Mouse (Mus musculus): ENCODE results near the gene Psmd5. TPM values are rescaled to one million over a fixed set of nuclear protein-coding genes. Genes with fewer than 3 reads are reported as not detected.
"Not testable (repeated sequence)": the region's sequence is repeated elsewhere in the genome, so short reads cannot be mapped to it uniquely, and the experiment has no call there.

Gene Psmd5
- polyA plus RNA-seq, 1 experiment from 2014 or later: 94.9 TPM

DNA sequence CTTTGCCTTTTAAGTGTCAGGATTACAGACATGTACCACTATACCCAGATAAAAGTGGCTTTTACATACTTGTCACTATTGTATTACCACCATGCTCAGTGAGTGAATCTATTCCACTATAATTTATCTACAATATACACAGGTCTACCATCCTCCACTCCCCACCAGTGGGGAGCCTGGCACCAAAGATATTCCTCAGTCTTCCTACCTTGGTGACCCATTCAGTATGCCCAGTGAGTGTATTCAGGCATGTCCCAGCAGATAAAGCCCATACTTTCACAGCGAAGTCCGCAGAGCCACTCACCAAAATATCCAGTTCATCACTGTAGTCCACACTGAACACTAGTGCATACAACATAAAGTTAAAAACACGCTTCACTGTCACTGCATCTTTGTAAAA lies 64.0 kb downstream of the Psmd5 start:
- H3K9ac ChIP-seq: no peak overlapping the region
- H3K4me1 ChIP-seq: no peaks in the 10 kb centered on the region
- 95% methylated on average over 3 of the region's 3 CpGs for WGBS
- no peak overlapping the region for H3K27ac ChIP-seq
- no peaks in the 10 kb centered on the region for H3K27me3 ChIP-seq (replicated peaks)
- no peak for ATAC-seq (ENCODE audit: low FRiP score, low read depth)
- H3K4me3 ChIP-seq: no peak overlapping the region
- peaks cover 56% of the 10 kb centered on the region for H3K36me3 ChIP-seq
- no peaks in the 10 kb centered on the region for H3K9me3 ChIP-seq
- no peak overlapping the region for H3K4me2 ChIP-seq (replicated peaks)

DNA sequence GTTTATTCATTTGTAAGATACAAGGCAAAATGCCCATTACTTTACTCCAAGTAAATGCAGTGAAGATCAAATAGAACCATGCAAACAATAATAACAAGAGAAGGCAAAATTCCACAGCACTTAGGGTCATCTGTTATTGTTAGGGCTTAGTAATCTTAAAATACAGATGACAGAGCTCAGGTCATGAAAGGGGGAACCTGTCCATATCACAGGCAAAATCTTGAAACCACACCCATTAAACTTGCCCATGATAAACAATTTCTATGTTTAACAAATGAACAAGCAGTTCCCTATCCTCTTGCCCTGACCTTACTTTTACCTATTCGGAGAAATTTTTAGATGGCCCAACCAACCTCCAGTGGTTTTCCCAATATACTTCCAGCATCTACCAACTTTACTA lies 65.2 kb downstream of the Psmd5 start:
- ATAC-seq (ENCODE audit: low FRiP score, low read depth): no peak
- H3K27ac ChIP-seq: no peak overlapping the region
- no peak overlapping the region for H3K9ac ChIP-seq
- H3K4me1 ChIP-seq: no peaks in the 10 kb centered on the region
- no peaks in the 10 kb centered on the region for H3K9me3 ChIP-seq
- H3K4me3 ChIP-seq: no peak overlapping the region
- peaks cover 47% of the 10 kb centered on the region for H3K36me3 ChIP-seq
- H3K4me2 ChIP-seq (replicated peaks): no peak overlapping the region
- 100% methylated on average over 1 of the region's 1 CpGs for WGBS
- H3K27me3 ChIP-seq (replicated peaks): no peaks in the 10 kb centered on the region

DNA sequence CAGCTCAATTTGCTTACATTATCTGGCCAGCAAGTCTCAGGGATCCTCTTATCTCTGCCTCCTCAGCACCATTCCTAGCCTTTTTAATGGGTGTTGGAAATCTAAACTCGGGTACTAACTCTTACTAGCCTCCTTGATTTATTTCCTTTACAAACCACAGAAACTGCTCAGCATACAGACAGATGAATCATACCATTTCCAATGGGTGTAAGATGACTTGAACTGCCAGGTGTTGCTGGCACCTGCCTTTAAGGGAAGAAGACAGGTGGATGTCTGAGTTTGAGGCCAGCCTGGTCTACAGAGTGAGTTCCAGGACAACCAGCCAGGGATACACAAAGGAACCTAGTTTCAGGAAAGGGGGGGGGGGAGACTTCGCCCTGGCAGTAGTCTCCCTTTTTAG lies 66.7 kb downstream of the Psmd5 start:
- H3K27ac ChIP-seq: no peak overlapping the region
- H3K27me3 ChIP-seq (replicated peaks): no peaks in the 10 kb centered on the region
- ATAC-seq (ENCODE audit: low FRiP score, low read depth): no peak
- no peak overlapping the region for H3K9ac ChIP-seq
- peaks cover 33% of the 10 kb centered on the region for H3K36me3 ChIP-seq
- no peak overlapping the region for H3K4me3 ChIP-seq
- peaks cover 5% of the 10 kb centered on the region for H3K4me1 ChIP-seq
- H3K4me2 ChIP-seq (replicated peaks): no peak overlapping the region
- H3K9me3 ChIP-seq: no peaks in the 10 kb centered on the region
- 89% methylated on average over 2 of the region's 2 CpGs for WGBS

DNA sequence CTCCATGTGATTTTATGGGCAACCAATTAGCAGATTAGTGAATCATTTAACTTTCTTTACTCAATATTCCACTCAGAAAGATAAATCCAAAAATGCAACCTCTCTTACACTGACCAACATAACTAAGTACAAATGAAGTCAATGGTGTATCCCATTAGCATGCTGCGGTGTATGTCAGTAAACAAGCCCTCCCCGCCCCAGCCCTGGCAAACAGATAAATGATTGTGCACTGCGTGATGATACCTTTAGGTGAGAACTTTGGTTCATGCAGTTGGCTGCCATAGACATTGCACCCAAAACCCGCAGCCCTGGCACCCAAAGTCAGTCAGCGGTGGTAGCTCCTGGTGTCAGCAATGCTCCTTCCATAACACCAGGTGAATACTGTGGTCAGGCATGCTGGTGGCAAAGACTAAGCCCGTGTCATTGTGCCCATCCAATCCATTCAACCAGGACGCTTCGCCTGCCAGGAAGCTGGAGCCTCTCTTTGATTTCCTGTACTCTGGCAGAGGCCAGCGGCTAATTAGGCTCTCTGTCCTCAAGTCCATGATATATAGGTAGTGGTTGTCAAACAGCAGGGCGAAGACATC lies 69.3 kb downstream of the Psmd5 start:
- Histone ChIP-seq H3K4me2 (replicated peaks) (no peak overlapping the region), H3K27ac (no peak overlapping the region), H3K27me3 (replicated peaks) (no peaks in the 10 kb centered on the region), H3K36me3 (peaks cover 19% of the 10 kb centered on the region), H3K4me3 (no peak overlapping the region), H3K9me3 (no peaks in the 10 kb centered on the region), H3K9ac (no peak overlapping the region), H3K4me1 (peaks cover 5% of the 10 kb centered on the region)
- ATAC-seq (ENCODE audit: low FRiP score, low read depth): no peak
- WGBS: 91% methylated on average over 10 of the region's 10 CpGs

DNA sequence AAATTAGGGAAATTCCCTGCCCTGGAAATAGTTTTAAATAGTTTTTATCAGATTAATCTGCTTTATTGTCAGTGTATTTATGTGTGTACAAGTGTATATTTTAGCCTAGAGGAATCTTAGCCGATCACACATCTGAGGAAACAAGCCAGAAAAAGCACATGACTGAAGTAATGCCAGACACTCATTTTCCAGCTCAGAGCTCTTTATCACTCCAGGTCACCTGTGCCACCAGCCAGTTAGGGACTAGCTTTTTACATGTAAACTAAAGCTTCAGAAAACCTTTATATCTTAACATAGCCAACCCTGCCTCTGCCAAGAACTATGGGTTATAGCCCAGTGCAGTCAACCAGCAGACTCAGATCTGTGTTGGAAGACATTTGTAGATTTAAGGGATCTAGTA lies 70.0 kb downstream of the Psmd5 start:
- ATAC-seq (ENCODE audit: low FRiP score, low read depth): no peak

DNA sequence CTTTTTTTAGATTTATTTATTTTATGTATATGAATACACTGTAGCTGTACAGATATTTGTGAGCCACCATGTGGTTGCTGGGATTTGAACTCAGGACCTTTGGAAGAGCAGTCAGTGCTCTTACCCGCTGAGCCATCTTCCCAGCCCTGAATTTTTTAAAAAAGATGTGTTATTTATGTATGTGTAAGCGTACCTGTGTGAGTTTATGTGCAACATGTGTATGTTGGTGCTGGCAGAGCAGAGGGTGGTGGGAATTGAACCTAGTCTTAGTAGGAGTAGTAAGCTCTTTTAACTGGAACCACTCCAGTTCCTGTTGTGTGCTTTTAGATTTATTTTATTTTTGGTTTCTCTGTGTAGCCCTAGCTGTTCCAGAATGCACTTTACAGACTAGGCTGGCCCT lies 70.6 kb downstream of the Psmd5 start:
- Histone ChIP-seq H3K27me3 (replicated peaks) (no peaks in the 10 kb centered on the region), H3K4me2 (replicated peaks) (peak overlapping the region; percentile 46; the same call in 1 of the 2 replicates), H3K9me3 (no peaks in the 10 kb centered on the region), H3K4me3 (no peak overlapping the region), H3K36me3 (peaks cover 17% of the 10 kb centered on the region), H3K9ac (no peak overlapping the region), H3K4me1 (peaks cover 11% of the 10 kb centered on the region), H3K27ac (no peak overlapping the region)
- WGBS: 98% methylated on average over 2 of the region's 2 CpGs
- no peak for ATAC-seq (ENCODE audit: low FRiP score, low read depth)

More for the DNA sequence above, 70.0 kb downstream of the Psmd5 start:
- Histone ChIP-seq H3K4me3 (no peak overlapping the region), H3K9me3 (no peaks in the 10 kb centered on the region), H3K4me1 (peaks cover 8% of the 10 kb centered on the region), H3K4me2 (replicated peaks) (no peak overlapping the region), H3K27me3 (replicated peaks) (no peaks in the 10 kb centered on the region), H3K9ac (no peak overlapping the region), H3K36me3 (peaks cover 19% of the 10 kb centered on the region), H3K27ac (no peak overlapping the region)
- WGBS: 92% methylated on average over 1 of the region's 1 CpGs

DNA sequence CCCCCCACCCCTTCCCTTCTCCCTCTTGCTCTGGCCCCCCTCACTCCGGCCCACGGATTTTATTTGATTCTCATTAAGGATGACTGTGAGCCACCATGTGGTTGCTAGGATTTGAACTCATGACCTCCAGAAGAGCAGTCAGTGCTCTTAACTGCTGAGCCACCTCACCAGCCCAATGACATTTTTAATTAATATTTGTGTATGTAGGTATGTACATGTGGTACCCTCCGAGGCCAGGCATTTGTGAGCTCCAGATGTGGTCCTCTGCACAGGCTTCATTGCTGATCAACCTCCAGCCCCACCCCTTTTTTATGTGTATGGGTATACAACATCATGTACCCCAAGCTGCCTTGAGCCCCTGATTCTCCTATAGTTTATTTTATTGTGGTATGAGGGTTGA lies 71.0 kb downstream of the Psmd5 start:
- Histone ChIP-seq H3K4me2 (replicated peaks) (peak overlapping the region; percentile 46), H3K27ac (no peak overlapping the region), H3K9ac (no peak overlapping the region), H3K36me3 (peaks cover 12% of the 10 kb centered on the region), H3K27me3 (replicated peaks) (no peaks in the 10 kb centered on the region), H3K9me3 (no peaks in the 10 kb centered on the region), H3K4me1 (peaks cover 15% of the 10 kb centered on the region), H3K4me3 (no peak overlapping the region)
- ATAC-seq (ENCODE audit: low FRiP score, low read depth): no peak
- 69% methylated on average over 3 of the region's 3 CpGs for WGBS

DNA sequence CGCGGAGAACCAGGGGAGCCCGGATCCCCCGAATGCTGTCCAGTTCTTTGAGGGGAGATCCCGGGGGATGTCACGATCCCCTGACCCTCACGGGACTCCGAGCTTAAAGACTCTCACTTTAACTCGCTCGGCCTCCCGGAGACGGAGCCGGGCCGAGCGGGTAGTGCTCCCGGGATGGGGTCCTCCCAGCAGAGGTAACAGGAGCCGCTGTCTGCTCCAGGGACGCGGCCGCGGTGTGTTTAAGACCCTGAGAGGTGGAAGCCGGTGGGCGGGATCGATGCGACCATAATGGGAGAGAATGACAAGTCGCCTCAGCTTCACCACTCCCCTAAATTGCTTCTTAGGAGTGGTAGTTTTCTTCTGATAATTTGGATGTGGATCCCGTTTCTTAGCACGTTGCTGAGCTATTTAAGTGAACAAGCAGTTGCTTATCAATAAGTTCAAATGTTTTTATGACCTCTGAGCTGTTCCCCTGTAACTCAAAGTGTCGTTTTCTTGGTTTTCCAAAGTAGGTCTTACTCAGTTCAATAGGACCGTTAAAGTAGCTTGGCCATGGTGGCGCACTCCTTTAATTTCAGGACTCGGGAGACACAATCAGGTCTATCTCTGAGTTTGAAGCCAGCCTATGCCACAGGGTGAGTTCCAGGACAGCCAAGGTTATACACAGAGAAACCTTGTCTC lies 72.1 kb downstream of the Psmd5 start:
- not testable (repeated sequence) for H3K27me3 ChIP-seq (replicated peaks); H3K9me3 ChIP-seq; H3K36me3 ChIP-seq
- WGBS: under 1% methylated on average over 31 of the region's 32 CpGs
- peak overlapping the region; percentile 63 for H3K4me3 ChIP-seq
- peak; percentile 67 for ATAC-seq (ENCODE audit: low FRiP score, low read depth)
- peaks cover 15% of the 10 kb centered on the region for H3K4me1 ChIP-seq
- H3K9ac ChIP-seq: peak overlapping the region; percentile 72
- H3K27ac ChIP-seq: peak overlapping the region; percentile 83
- H3K4me2 ChIP-seq (replicated peaks): peak overlapping the region; percentile 79

DNA sequence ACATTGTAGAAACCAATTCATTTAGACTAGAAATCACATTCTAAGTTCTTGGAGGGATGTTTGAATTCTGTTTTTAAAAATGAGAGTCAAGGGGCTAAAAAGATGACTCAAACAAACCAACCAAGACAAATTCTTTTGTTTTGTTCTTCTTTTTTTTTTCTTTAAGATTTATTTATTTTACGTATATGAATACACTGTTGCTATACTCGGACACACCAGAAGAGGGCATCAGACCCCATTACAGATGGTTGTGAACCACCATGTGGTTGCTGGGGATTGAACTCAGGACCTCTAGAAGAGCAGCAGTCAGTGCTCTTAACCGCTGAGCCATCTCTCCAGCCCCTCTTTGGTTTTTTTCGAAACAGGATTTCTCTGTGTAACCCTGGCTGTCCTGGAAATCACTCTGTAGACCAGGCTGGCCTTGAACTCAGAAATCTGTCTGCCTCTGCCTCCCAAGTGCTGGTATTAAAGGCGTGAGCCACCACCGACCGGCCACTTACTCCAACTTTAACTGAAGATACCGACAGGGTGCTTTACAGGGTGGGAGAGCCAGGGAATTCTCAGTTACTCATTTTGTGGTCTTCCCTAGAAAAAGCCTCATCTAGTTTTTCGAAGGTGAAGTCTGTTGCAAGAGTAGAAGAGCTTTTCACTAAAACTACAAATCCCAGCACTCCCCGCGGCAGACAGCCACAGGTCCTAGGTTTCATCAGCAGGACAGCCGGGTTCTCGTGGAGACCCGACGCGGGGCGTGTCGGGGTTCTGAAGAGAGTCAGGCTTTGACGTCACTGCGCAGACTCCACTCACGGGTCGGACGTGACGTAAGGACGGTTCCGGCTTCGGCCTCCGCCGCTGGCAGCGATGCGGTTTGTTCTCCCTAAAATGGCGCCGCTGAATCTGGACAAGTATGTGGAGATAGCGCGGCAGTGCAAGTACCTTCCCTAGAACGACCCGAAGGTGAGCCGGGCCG lies 73.0 kb downstream of the Psmd5 start:
- H3K36me3 ChIP-seq: peaks cover under 1% of the 10 kb centered on the region; the same call in 1 of the 2 replicates
- peak overlapping the region; percentile 40 for H3K4me2 ChIP-seq (replicated peaks)
- H3K4me1 ChIP-seq: peaks cover 15% of the 10 kb centered on the region
- peak; percentile 96 for ATAC-seq (ENCODE audit: low FRiP score, low read depth)
- no peaks in the 10 kb centered on the region for H3K27me3 ChIP-seq (replicated peaks)
- H3K4me3 ChIP-seq: peak overlapping the region; percentile 63
- H3K9ac ChIP-seq: peak overlapping the region; percentile 72
- no peaks in the 10 kb centered on the region for H3K9me3 ChIP-seq
- WGBS: 5% methylated on average over 39 of the region's 39 CpGs
- H3K27ac ChIP-seq: peak overlapping the region; percentile 83

DNA sequence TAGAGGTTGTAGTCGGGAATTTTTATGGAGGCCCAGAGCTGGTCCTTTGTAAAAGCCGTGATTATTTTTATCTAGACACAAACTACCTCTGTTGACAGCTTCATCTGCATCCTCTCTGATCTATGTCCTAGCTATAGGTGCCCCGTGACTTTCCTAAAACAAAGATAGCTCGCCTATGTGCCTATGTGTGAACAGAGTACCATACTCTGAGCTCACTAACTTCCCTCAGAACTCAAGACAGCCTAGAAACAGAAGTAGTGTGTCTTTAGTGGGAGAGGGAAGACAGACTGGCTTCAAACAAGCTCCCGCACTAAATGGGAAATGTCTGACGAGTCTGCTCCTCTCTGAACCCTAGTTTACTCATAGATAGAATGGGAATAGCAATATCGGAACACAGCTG lies 74.4 kb downstream of the Psmd5 start:
- Histone ChIP-seq H3K4me1 (peaks cover 15% of the 10 kb centered on the region), H3K36me3 (no peaks in the 10 kb centered on the region), H3K4me2 (replicated peaks) (peak overlapping the region; percentile 85; the same call in 1 of the 2 replicates), H3K27ac (no peak overlapping the region), H3K9me3 (no peaks in the 10 kb centered on the region), H3K9ac (no peak overlapping the region), H3K27me3 (replicated peaks) (no peaks in the 10 kb centered on the region), H3K4me3 (no peak overlapping the region)
- WGBS: 80% methylated on average over 7 of the region's 7 CpGs
- ATAC-seq (ENCODE audit: low FRiP score, low read depth): no peak

All from neural tube, embryonic 12.5 days (tissue).